Mouse (Mus musculus): ENCODE results near the gene Lcn2. TPM values are rescaled to one million over a fixed set of nuclear protein-coding genes. Genes with fewer than 3 reads are reported as not detected.

The Lcn2 gene
- polyA plus RNA-seq, 1 experiment from 2014 or later, result 2.2 TPM

- H3K9ac ChIP-seq, result no peak overlapping the region
- no peak overlapping the region for H3K4me2 ChIP-seq
- H3K4me3 ChIP-seq, result no peak overlapping the region
- no peak for ATAC-seq (ENCODE audit: borderline replicate concordance, extremely low read depth, low FRiP score, low TSS enrichment)
- H3K9me3 ChIP-seq, result no peaks in the 10 kb centered on the region
- H3K4me1 ChIP-seq, result peaks cover 24% of the 10 kb centered on the region
- H3K36me3 ChIP-seq, result no peaks in the 10 kb centered on the region
- no peak overlapping the region for H3K27ac ChIP-seq
- 56% methylated on average over 13 of the region's 13 CpGs for WGBS
- H3K27me3 ChIP-seq, result peaks cover 8% of the 10 kb centered on the region; the same call in 1 of the 2 replicates
Measured at GRCm38 (mm10) chr2:32350471-32351051, 37.5 kb downstream of the Lcn2 start.

DNA sequence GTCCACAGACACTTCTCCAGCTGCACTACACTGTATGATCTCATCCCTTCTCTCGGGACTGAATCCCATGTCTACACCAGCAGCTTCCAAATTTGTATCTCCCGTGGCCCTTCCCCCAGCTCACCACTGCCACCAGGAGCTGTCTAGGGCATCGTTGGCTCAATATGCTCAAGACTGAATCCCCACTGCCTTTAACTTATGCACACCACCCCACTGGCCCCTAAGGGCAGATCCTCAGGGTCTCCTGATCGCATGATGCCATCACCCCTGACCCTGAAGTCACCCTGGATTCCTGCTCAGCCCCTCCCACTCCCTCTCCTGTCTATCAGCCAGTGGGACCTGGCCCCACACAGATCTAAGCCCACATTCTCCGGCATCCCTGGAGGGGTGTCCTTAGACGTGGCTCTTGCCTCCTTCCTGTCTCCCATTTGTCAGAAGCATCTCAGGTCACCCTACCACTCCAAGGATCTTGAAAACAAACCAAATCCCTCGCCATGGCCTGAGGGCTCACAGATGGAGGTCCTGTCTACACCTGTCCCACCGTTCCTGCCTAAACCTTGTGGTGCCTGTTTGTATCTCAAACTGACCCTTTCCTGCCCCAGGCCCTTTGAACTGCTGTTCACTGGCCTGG is 38.3 kb downstream of the Lcn2 start:
- Histone ChIP-seq H3K36me3 (no peaks in the 10 kb centered on the region), H3K4me3 (no peak overlapping the region), H3K9me3 (no peaks in the 10 kb centered on the region), H3K4me2 (no peak overlapping the region), H3K9ac (no peak overlapping the region), H3K4me1 (peaks cover 24% of the 10 kb centered on the region), H3K27me3 (peaks cover 8% of the 10 kb centered on the region; the same call in 1 of the 2 replicates), H3K27ac (no peak overlapping the region)
- no peak for ATAC-seq (ENCODE audit: borderline replicate concordance, extremely low read depth, low FRiP score, low TSS enrichment)
- WGBS, result 44% methylated on average over 8 of the region's 8 CpGs

DNA sequence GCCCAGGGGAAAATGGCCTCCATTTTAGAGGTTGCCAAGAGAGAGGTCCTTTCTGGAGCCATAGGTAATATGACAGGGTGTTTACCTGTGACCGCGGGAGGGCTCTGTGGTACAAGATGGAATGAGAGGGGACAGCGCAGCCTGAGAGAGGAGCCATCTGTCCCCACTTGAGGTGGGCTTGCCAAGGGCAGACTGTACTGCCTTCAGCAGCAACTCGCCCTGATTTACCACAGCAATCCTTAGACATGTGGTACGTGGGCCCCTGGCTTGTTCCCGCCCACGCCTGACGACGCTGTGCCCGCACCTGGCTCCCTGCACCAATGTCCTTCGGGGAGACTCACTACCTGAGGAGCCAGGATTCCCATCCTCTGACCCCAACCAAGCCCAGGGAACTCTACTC is 39.7 kb downstream of the Lcn2 start:
- WGBS, result 76% methylated on average over 11 of the region's 11 CpGs
- no peak overlapping the region for H3K9ac ChIP-seq
- H3K36me3 ChIP-seq, result no peaks in the 10 kb centered on the region
- H3K27me3 ChIP-seq, result peaks cover 8% of the 10 kb centered on the region; the same call in 1 of the 2 replicates
- peaks cover 22% of the 10 kb centered on the region for H3K4me1 ChIP-seq
- H3K9me3 ChIP-seq, result no peaks in the 10 kb centered on the region
- no peak for ATAC-seq (ENCODE audit: borderline replicate concordance, extremely low read depth, low FRiP score, low TSS enrichment)
- no peak overlapping the region for H3K27ac ChIP-seq
- no peak overlapping the region for H3K4me3 ChIP-seq
- no peak overlapping the region for H3K4me2 ChIP-seq

DNA sequence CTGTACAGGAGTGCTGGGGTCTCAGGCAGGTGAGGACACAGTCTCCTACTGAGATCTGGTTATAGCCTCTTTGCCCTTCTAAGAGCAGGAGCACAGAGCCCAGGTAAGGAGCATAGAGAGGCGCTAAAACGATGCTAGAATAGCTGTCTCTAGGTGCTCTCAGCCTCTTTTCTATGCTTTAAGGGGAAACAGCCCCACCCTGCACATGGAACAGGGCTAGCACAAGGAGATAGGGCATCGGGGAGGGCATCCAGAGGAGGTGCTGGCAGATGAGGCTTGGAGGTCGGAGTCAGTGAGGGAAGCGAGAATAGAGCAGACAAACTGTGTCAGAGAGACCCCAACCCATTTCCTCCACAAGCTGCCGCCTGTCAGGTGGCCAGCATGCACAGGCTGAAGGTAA is 41.0 kb downstream of the Lcn2 start:
- no peaks in the 10 kb centered on the region for H3K36me3 ChIP-seq
- no peak overlapping the region for H3K9ac ChIP-seq
- ATAC-seq (ENCODE audit: borderline replicate concordance, extremely low read depth, low FRiP score, low TSS enrichment), result no peak
- 62% methylated on average over 6 of the region's 6 CpGs for WGBS
- peaks cover 11% of the 10 kb centered on the region for H3K4me1 ChIP-seq
- no peak overlapping the region for H3K4me2 ChIP-seq
- no peak overlapping the region for H3K4me3 ChIP-seq
- no peaks in the 10 kb centered on the region for H3K9me3 ChIP-seq
- H3K27me3 ChIP-seq, result peaks cover 8% of the 10 kb centered on the region; the same call in 1 of the 2 replicates
- H3K27ac ChIP-seq, result no peak overlapping the region

GRCm38 (mm10) chr2:32344598-32345321 is 43.3 kb downstream of the Lcn2 start:
- Histone ChIP-seq H3K27me3 (no peaks in the 10 kb centered on the region), H3K9ac (no peak overlapping the region), H3K4me2 (no peak overlapping the region), H3K4me1 (no peaks in the 10 kb centered on the region), H3K9me3 (no peaks in the 10 kb centered on the region), H3K27ac (no peak overlapping the region), H3K4me3 (no peak overlapping the region), H3K36me3 (no peaks in the 10 kb centered on the region)
- 73% methylated on average over 14 of the region's 14 CpGs for WGBS
- no peak for ATAC-seq (ENCODE audit: borderline replicate concordance, extremely low read depth, low FRiP score, low TSS enrichment)

- no peak overlapping the region for H3K4me2 ChIP-seq
- H3K4me3 ChIP-seq, result no peak overlapping the region
- H3K27me3 ChIP-seq, result no peaks in the 10 kb centered on the region
- no peaks in the 10 kb centered on the region for H3K36me3 ChIP-seq
- H3K27ac ChIP-seq, result no peak overlapping the region
- H3K9me3 ChIP-seq, result no peaks in the 10 kb centered on the region
- H3K4me1 ChIP-seq, result no peaks in the 10 kb centered on the region
- ATAC-seq (ENCODE audit: borderline replicate concordance, extremely low read depth, low FRiP score, low TSS enrichment), result no peak
- WGBS, result 67% methylated on average over 10 of the region's 10 CpGs
- no peak overlapping the region for H3K9ac ChIP-seq
Measured at GRCm38 (mm10) chr2:32344056-32344455, 44.0 kb downstream of the Lcn2 start.

DNA sequence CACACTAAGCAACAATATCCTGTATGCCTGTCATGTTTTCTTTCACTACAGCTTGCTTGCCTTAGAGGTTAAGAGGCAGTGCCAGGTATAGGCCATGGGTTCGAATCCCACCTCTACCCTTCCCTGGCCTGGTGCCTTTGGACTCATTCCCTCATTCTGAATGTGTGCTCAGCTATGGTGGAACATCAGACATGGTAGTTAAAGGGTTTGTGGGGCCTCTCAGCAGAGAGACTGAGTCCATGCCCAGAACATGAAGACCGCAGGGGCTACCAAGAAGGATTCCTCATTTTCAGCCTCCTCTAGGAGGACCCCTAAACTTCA is 44.7 kb downstream of the Lcn2 start:
- 94% methylated on average over 2 of the region's 2 CpGs for WGBS
- Histone ChIP-seq H3K27ac (no peak overlapping the region), H3K4me3 (no peak overlapping the region), H3K4me1 (no peaks in the 10 kb centered on the region), H3K4me2 (no peak overlapping the region), H3K27me3 (no peaks in the 10 kb centered on the region), H3K9ac (no peak overlapping the region), H3K36me3 (no peaks in the 10 kb centered on the region), H3K9me3 (no peaks in the 10 kb centered on the region)
- ATAC-seq (ENCODE audit: borderline replicate concordance, extremely low read depth, low FRiP score, low TSS enrichment), result no peak

GRCm38 (mm10) chr2:32342539-32343350 is 45.3 kb downstream of the Lcn2 start:
- H3K27ac ChIP-seq, result no peak overlapping the region
- no peak for ATAC-seq (ENCODE audit: borderline replicate concordance, extremely low read depth, low FRiP score, low TSS enrichment)
- no peaks in the 10 kb centered on the region for H3K27me3 ChIP-seq
- H3K4me3 ChIP-seq, result no peak overlapping the region
- no peaks in the 10 kb centered on the region for H3K9me3 ChIP-seq
- no peak overlapping the region for H3K9ac ChIP-seq
- 67% methylated on average over 6 of the region's 6 CpGs for WGBS
- H3K36me3 ChIP-seq, result no peaks in the 10 kb centered on the region
- no peaks in the 10 kb centered on the region for H3K4me1 ChIP-seq
- no peak overlapping the region for H3K4me2 ChIP-seq

DNA sequence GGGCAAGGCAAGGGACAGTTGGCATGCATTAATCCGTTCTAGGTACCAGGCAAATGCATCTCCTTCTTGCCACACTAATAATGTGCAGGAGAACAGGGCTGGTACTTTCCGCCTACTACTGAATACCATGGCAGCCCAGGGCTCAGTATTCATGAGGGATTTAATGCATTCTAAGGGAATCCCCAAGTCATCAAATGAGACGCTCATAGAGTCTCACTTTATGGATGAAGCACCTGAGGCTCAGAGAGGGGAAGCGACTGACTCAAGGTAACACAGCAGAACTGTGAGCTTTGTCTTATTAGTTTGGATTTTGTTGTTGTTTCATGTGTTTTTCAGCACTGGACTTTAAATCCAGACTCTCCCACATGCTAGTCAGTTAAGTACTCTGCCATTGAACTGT is 46.0 kb downstream of the Lcn2 start:
- no peaks in the 10 kb centered on the region for H3K27me3 ChIP-seq
- no peak overlapping the region for H3K27ac ChIP-seq
- no peak for ATAC-seq (ENCODE audit: borderline replicate concordance, extremely low read depth, low FRiP score, low TSS enrichment)
- H3K9ac ChIP-seq, result no peak overlapping the region
- no peaks in the 10 kb centered on the region for H3K4me1 ChIP-seq
- no peaks in the 10 kb centered on the region for H3K9me3 ChIP-seq
- H3K36me3 ChIP-seq, result no peaks in the 10 kb centered on the region
- 87% methylated on average over 4 of the region's 4 CpGs for WGBS
- H3K4me2 ChIP-seq, result no peak overlapping the region
- no peak overlapping the region for H3K4me3 ChIP-seq

DNA sequence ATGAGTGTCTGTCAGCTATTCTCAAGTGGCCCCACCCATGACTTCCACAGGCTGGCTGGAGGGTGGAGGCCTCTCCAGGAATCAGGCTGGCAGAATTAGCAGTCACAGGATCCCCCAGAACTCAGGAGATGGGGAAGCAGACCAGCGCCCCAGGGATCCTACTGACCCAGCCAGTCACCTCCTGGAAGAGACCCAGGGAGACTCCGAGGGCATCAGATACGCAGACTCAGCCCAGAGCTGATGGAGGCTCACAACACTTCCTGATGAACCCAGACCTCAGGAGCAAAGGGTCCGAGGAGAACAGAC is 46.5 kb downstream of the Lcn2 start:
- Histone ChIP-seq H3K27ac (no peak overlapping the region), H3K27me3 (no peaks in the 10 kb centered on the region), H3K9ac (no peak overlapping the region), H3K4me1 (no peaks in the 10 kb centered on the region), H3K36me3 (no peaks in the 10 kb centered on the region), H3K4me3 (no peak overlapping the region), H3K9me3 (no peaks in the 10 kb centered on the region), H3K4me2 (no peak overlapping the region)
- WGBS, result 77% methylated on average over 4 of the region's 4 CpGs
- no peak for ATAC-seq (ENCODE audit: borderline replicate concordance, extremely low read depth, low FRiP score, low TSS enrichment)

DNA sequence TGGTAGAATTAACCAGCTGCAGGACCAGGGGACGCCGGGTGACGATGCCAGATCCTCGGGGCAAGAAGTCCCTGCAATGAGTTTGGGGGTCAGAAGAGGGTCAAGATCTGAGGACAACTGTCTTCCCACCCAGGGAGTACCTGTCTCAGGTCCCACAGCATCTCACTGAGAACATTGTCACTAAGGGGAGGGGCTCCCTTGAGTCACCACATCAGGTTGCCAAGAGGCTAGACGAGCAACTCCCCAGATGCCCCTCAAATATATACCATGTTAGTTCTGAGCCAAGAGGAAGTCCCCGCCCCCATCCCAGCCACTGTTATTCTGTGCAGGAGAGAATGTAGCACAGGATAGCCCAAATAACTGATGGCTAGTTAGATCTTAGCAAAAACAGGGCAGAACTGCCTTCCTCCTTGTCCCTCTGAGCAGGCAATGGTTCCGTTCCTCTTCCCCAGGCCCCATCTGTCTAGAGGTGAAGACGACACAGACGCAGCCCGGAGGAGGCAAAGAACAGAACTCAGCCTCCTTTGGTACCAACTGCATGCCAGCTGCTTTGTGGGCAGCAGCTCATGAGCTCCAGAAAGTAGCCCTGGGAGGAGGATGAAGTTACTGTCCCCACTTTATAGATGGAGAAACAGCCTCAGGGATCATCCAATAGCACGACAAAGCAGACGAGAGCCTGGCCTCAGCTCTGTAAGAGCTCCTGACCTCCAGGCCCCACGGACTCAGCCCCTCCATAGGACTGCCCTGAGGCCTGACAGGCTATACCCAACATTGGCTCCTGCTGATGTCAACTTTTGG is 47.0 kb downstream of the Lcn2 start:
- ATAC-seq (ENCODE audit: borderline replicate concordance, extremely low read depth, low FRiP score, low TSS enrichment), result no peak
- H3K9ac ChIP-seq, result no peak overlapping the region

More for the DNA sequence above, 47.0 kb downstream of the Lcn2 start:
- Histone ChIP-seq H3K4me2 (no peak overlapping the region), H3K4me1 (no peaks in the 10 kb centered on the region), H3K9me3 (no peaks in the 10 kb centered on the region), H3K36me3 (no peaks in the 10 kb centered on the region), H3K27ac (no peak overlapping the region), H3K4me3 (no peak overlapping the region), H3K27me3 (no peaks in the 10 kb centered on the region)
- WGBS, result 77% methylated on average over 13 of the region's 13 CpGs
